Mouse (Mus musculus): ENCODE data around the gene Gm21992.

The Gm21992 gene

DNA sequence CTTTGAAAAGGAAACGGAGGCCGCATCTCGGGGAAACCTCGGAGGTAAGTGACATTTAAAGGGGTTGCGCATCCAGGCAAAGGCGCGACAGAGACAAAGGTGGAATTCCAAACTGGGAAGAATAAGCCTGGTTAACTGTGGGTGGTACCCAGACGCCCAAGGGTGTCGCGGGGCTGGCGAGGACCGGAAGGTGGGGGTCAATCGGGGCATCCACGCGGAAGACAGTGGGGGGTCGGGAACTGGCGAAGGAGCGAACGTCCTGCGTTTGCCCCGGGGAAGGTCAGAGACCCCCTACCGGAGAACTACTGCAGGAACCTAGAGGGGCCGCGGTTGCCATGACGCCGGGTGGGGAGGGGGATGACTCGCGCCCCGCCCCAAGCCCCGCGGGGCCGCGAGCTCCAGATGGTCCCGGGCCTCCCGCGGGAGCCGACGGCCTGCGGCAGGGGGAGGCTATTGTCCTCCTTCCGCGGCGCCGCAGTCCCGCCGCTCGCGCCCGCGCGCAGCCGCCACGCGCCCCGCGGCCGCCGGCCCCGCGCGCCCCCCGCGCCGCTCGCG lies 99.7 kb downstream of the Gm21992 start:
- peak; percentile 69 for DNase-seq (ENCODE audit: low spot score)

DNA sequence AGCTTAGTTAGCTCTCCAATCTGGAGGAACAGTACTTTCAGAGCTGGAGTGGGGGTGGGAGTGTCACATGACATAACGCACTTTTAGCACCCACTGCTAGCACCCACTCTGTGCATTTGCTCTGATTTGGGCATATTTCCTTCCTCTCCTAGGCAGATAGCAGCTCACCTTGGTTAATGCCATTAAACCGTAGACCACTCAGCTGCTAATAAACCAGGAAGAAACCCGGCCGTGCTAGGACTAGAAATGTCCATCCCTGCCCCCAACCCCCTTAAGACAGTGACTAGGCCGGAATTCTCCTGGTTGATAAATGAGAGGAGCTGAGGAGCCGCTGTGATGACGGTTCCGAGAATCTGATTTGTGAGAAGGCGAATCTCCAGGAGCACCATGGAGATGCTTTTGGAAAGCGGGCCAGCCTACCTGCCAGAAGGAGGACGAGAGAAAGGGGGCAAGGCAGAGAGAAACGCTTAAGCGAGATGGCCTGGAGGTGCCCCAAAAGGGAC lies 100.3 kb downstream of the Gm21992 start, which contains the start of gene Sptbn2:
Sptbn2 (plus strand) TSS at position 70 of the 503 bp plus-strand sequence.
- DNase-seq (ENCODE audit: low spot score): peak; percentile 34

DNA sequence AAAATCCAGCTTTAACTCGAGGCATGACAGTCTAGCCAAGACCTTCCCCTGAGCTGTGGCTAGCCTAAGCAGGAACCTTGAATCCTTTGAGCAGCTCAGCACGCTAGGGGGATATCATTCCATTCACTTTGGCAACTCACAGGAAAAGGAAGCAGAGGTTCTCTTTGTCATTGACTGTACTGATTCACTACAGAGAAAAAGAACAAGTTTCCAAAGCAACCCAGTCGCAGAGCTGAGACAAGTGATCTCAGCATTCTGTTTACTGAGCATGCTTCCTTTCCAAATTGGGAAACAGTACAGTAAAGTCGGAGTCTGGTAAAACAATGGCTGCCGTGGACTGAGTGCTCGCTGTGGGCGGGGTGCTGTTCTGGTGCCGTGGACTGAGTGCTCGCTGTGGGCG lies 102.6 kb downstream of the Gm21992 start:
- DNase-seq (ENCODE audit: low spot score): no peak

DNA sequence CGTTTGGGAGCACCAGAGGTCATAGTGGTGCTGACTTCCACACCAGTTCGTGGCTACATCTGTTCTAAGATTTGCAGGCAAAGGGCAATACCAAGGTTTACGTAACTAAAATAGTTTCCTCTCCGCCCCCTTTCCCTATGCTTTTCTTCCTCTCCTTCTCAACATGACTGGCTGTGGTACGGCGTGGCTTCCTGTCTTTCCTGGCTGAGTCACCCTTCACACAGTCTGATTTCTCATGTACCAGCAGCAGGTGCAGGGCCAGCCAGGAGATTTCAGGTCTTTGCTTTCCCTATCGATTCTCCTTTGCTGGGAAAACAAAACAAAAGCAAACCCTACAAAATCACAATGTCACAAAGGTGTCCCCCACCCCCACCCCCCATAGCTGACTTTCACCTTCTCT lies 110.2 kb downstream of the Gm21992 start:
- no peak for DNase-seq (ENCODE audit: low spot score)

DNA sequence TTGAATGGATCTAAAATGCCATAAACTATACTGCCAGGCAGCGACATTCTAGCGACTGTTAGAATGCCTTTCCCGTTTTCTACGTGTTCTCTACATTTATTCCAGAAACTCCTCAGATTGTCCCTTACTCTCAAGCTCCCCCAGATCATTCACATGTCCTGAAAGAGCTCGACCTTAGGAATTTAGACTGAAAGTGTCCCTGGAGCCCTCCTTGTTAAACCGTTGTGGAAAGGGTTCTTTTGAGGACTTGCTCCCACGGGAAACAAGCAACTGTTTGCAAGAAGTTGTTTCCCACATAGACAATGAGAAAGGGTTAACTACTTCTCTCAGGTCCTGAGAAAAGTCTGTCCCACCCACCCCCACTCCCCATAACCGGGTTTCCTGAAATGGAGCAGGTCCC lies 110.8 kb downstream of the Gm21992 start:
- DNase-seq (ENCODE audit: low spot score): no peak

DNA sequence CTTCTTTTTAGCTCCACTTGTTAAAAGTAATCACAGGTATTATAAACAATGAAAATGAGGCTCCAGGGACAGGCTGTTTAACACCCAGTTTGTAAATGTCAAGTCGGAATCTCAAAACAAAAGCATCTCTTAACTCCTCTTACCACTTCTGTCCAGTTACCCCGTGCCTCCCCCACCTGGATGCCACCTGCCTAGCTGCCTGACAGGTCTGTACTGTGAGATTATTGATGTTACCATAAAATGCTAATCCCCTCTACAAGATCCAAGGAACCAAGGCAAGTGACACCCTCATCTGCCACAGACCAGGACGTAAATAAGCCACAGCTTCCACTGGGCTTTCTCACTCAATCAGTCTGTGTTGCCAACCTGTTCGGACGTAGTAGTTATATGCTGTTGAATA lies 111.6 kb downstream of the Gm21992 start:
- DNase-seq (ENCODE audit: low spot score): no peak

DNA sequence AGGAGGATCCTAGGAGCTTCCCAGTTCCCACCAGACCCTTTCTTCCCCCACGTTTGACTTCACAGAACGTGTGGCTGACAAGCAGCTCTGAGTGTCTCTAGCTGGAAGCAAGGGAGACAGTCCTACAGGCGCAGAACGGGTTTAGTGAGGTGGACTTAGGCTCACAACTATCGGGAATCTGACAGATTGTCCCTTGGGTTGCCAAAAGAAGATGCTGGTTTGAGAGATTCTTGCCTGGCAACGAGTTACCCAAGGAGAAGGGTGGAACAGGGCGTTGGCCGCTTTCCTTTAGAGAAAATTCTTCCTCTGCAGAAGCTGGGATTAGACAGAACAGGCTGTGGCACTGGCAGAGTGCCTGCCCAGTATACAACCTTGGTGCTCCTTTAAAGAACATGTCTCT lies 112.6 kb downstream of the Gm21992 start:
- DNase-seq (ENCODE audit: low spot score): no peak

DNA sequence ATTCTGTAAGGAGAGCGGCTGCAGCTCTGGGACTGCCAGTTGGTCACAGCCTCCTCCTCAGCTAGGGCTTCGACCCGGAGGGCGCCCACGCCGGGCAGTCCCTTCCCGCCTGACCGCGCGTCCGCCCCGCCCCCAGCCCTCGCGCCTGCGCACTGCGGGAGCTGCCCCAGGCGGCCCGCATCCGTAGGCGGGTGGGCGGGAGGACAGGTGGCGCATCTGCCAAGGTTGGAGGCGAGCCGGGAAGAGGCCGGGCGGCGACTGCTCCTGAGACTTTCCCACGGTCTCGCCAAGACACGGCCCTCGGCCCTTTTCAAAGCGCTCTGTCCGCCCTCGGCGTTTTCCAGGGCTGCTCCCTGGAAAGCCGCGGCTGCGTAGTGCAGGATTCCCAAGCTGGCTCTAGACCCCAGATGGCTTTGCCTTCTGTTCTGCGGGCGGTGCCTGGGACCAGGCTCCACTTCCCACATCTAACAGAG lies 113.2 kb downstream of the Gm21992 start, which contains the start of gene Gm960:
Gm960 (minus strand) TSS at position 464 of the 473 bp plus-strand sequence.
- peak; percentile 72 for DNase-seq (ENCODE audit: low spot score)

DNA sequence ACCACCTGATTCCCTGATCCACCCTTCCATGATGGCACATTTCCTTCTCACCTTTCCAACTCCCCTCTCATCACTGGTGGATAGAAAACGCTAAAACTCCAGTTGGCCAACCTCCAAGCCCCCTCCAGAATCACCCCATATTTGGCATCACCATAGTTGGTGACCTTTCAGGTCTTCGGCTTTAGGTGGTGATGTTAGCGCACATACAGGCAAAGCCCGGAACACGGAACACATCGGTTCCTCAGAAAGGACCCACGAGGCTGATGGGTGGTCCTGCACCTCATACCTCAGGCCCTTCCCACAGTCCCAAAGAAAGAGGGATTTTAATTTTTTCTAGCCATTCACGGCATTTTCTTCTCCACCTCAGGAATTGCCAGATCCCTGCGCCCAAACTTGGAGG lies 113.7 kb downstream of the Gm21992 start:
- no peak for DNase-seq (ENCODE audit: low spot score)

DNA sequence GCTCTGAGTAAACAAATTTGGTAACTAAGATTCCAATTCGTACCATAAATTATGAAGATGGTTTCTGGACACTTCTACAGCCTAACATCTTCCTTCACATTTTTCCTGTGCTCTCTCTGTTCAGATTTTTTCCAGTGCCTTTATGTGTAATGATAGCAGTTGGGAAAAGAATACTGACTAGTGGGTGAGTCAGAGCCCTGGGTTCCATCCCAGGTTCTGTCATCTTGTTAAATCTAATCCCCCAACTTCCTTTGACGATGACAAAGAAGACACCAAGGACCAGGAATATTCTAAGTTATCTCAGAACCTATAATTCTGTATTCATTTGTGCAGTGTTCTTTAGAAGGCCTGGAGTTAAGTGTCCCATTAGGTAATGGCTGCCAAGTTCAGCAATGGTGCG lies 114.3 kb downstream of the Gm21992 start:
- no peak for DNase-seq (ENCODE audit: low spot score)

DNA sequence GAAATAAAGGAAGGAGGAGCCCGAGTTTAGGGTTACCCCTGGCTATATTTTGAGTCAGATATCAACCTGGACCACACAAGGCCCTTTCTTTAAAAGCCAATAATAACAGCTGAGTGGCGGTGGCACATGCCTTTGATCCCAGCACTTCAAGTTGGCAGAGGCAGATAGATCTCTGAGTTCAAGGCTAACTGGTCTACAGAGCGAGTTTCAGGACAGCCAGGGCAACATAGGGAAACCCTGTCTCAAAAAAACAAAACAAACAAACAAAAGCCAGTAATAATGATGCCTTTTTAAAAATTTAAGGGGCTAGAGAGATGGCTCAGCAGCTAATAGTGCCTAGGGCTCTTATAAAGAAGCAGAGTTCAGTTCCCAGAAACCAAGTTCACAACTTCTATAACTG lies 117.1 kb downstream of the Gm21992 start:
- no peak for DNase-seq (ENCODE audit: low spot score)
